Mouse (Mus musculus) lung, adult 2 months (tissue): ENCODE results near the gene Cyp27a1.

Experiments
- CTCF ChIP-seq: fragments of 200-500 bp; IDR thresholded peaks from 2 replicates; pipeline ENCODE4 v1.5.1; 2011; ENCODE audit warnings: mild to moderate bottlenecking, low read length, control low read depth; ENCODE audit not compliant: insufficient read depth
- POLR2A ChIP-seq: fragments of 200-500 bp; IDR thresholded peaks from 2 replicates; pipeline ENCODE4 v1.6.1; 2011; ENCODE audit warnings: low read depth, mild to moderate bottlenecking, control low read depth, low read length, borderline replicate concordance; ENCODE audit errors: extremely low read depth

GRCm38 (mm10) chr1:74697416-74697815 is 16.0 kb upstream of the Cyp27a1 start:
- TF ChIP-seq CTCF (no peak), POLR2A (no peak)
